Mouse (Mus musculus) right cerebral cortex, postnatal 36 days (tissue): Measurements from ENCODE around the gene Slc18a2.
A peak's percentile ranks its signal among the peaks of the same experiment; 100 is the strongest.

ENCODE experiments used
- DNase-seq, 2 experiments: peaks; one replicate each; pipeline ENCODE4 v3.0.0; 2022; ENCODE audit warnings: low spot score in 2 of 2, mixed read lengths in 1 of 2

Gene Slc18a2

GRCm38 (mm10) chr19:59260718-59261442 is at the start of gene Slc18a2:
Gene Slc18a2, plus strand, starts transcription at chr19:59260896.
- DNase-seq, result no peak

GRCm38 (mm10) chr19:59216891-59217290 is 43.8 kb upstream of the Slc18a2 start:
- no peak for DNase-seq

- no peak for DNase-seq
These were observed 41.7 kb upstream of the Slc18a2 start, which contains the start of gene Kcnk18 for GRCm38 (mm10) chr19:59218991-59219390. Gene Kcnk18, plus strand, starts transcription at chr19:59219214.

GRCm38 (mm10) chr19:59221131-59221530 is 39.6 kb upstream of the Slc18a2 start:
- no peak for DNase-seq

GRCm38 (mm10) chr19:59228376-59228775 is 32.3 kb upstream of the Slc18a2 start:
- no peak for DNase-seq

- no peak for DNase-seq
These were observed 27.9 kb upstream of the Slc18a2 start for GRCm38 (mm10) chr19:59232786-59233185.

GRCm38 (mm10) chr19:59235001-59235400 is 25.7 kb upstream of the Slc18a2 start:
- no peak for DNase-seq

- no peak for DNase-seq
These were observed 24.6 kb upstream of the Slc18a2 start for GRCm38 (mm10) chr19:59236046-59236445.

- no peak for DNase-seq
These were observed 22.1 kb upstream of the Slc18a2 start for GRCm38 (mm10) chr19:59238630-59239029.

GRCm38 (mm10) chr19:59239124-59239817 is 21.4 kb upstream of the Slc18a2 start:
- peak; percentile 67 to 73 for DNase-seq

GRCm38 (mm10) chr19:59241987-59242386 is 18.7 kb upstream of the Slc18a2 start:
- DNase-seq, result no peak

- DNase-seq, result no peak
These were observed 17.6 kb upstream of the Slc18a2 start for GRCm38 (mm10) chr19:59243057-59243456.

- no peak for DNase-seq
These were observed 12.6 kb upstream of the Slc18a2 start for GRCm38 (mm10) chr19:59248144-59248543.

GRCm38 (mm10) chr19:59248553-59249286 is 12.0 kb upstream of the Slc18a2 start:
- no peak for DNase-seq

GRCm38 (mm10) chr19:59252651-59253050 is 8.0 kb upstream of the Slc18a2 start:
- DNase-seq, result no peak

- DNase-seq, result no peak
These were observed 1.1 kb upstream of the Slc18a2 start for GRCm38 (mm10) chr19:59259633-59260032.

- no peak for DNase-seq
These were observed 908 bp downstream of the Slc18a2 start for GRCm38 (mm10) chr19:59261604-59262003.

GRCm38 (mm10) chr19:59263171-59263570 is 2.5 kb downstream of the Slc18a2 start:
- DNase-seq, result no peak

GRCm38 (mm10) chr19:59264838-59265532 is 4.3 kb downstream of the Slc18a2 start:
- no peak for DNase-seq

- no peak for DNase-seq
These were observed 5.2 kb downstream of the Slc18a2 start for GRCm38 (mm10) chr19:59265907-59266306.

- DNase-seq, result no peak
These were observed 6.8 kb downstream of the Slc18a2 start for GRCm38 (mm10) chr19:59267417-59267963.

GRCm38 (mm10) chr19:59273190-59273589 is 12.5 kb downstream of the Slc18a2 start:
- no peak for DNase-seq
